Mouse (Mus musculus) neutrophil, adult 83 days (primary cell): ENCODE measurements around the gene Rab7b. TPM values are rescaled to one million over a fixed set of nuclear protein-coding genes. Genes with fewer than 3 reads are reported as not detected.

Source experiments
- total RNA-seq, 2 experiments: library from RNA; stranded (reverse); gene quantifications; one replicate each; pipeline ENCODE4 v1.2.4; 2023

Gene Rab7b
- 1 to 10 TPM; 3.9 to 5.1 TPM for total RNA-seq

GRCm38 (mm10) chr1:131688475-131688874 is at the start of gene Rab7b:
Gene Rab7b (plus strand): TSS chr1:131688695.

GRCm38 (mm10) chr1:131743868-131744464 is 55.5 kb downstream of the Rab7b start, which contains the start of gene Slc26a9:
Gene Slc26a9 (plus strand): TSS chr1:131744022.

Other genes with a start within 250 kb of the Rab7b start
- 10 to 100 TPM; 64.7 to 73.6 TPM for gene Srgap2, start 161.3 kb upstream of the Rab7b start, total RNA-seq
- gene Fam72a, start 160.8 kb upstream of the Rab7b start, total RNA-seq: 1 to 10 TPM; 2.0 to 3.0 TPM
- not detected for gene Avpr1b, start 89.5 kb upstream of the Rab7b start, total RNA-seq
- 100 to 1,000 TPM; 147 to 206 TPM for gene Ctse, start 50.4 kb upstream of the Rab7b start, total RNA-seq
- gene Slc26a9, start 55.3 kb downstream of the Rab7b start, total RNA-seq: not detected
- gene Pm20d1, start 108.7 kb downstream of the Rab7b start, total RNA-seq: not detected
- gene Slc41a1, start 138.8 kb downstream of the Rab7b start, total RNA-seq: 1 to 10 TPM; 5.0 to 5.4 TPM
- 10 to 100 TPM; 22.7 to 23.4 TPM for gene Rab29, start 178.5 kb downstream of the Rab7b start, total RNA-seq
- gene Nucks1, start 221.8 kb downstream of the Rab7b start, total RNA-seq: 10 to 100 TPM; 91.6 to 94.5 TPM